ENCODE assay signal across 20 mouse cellular contexts in genomic region chr1:37729353-37729752, GRCm38 (mm10). TPM values are rescaled to one million over a fixed set of nuclear protein-coding genes. Genes with fewer than 3 reads are reported as not detected.
DNase-seq lines count a peak whose midpoint lies in the region; TF ChIP-seq lines count a peak whose summit lies in the region.
"Had no signal": no experiment of that assay in that cellular context is flagged by ENCODE, and none has a peak within 500 bp of the region (broad histone marks: within the 10 kb centered on the region; RNA-seq: fewer than 3 reads in every experiment).

No protein-coding gene starts in this region.

- peaks cover 17% of the 10 kb centered on the region for H3K4me1 ChIP-seq in olfactory bulb, adult 2 months (ENCODE audit: control insufficient read depth, insufficient read depth, low read length)
- H3K4me1 ChIP-seq: embryonic facial prominence, embryonic 12.5 days; forebrain, embryonic 13.5 days; forebrain, embryonic 15.5 days had no signal

- no peak for TF ChIP-seq CTCF in olfactory bulb, adult 2 months (IDR thresholded peaks at IDR 0.05; ENCODE audit: insufficient read depth, low read depth, low read length)

- peak; percentile 42 for DNase-seq in heart, adult 11 months
- no peak for DNase-seq in heart, adult 18-20 months
- DNase-seq in brain, adult 2 months (ENCODE audit: low read depth, low spot score) = peak; percentile 53
- no peak for DNase-seq in cerebellum, postnatal 14 days
- DNase-seq: adrenal gland, adult 2 months; adrenal gland, postnatal 10 days; adrenal gland, postnatal 25 days; cerebellum, adult 11 months; cerebellum, adult 18-20 months; cerebellum, adult 8-10 months; cerebellum, adult 9-11 months; cerebellum, postnatal 25 days; forebrain, postnatal 0 days had no signal

- WGBS in olfactory bulb, adult 2 months = 78% methylated on average over 8 of the region's 8 CpGs

- H3K4me3 ChIP-seq in olfactory bulb, adult 2 months (ENCODE audit: insufficient read depth, low read depth, low read length) = no peak overlapping the region
- H3K4me3 ChIP-seq: embryonic facial prominence, embryonic 10.5 days; embryonic facial prominence, embryonic 12.5 days; forebrain, embryonic 13.5 days; forebrain, embryonic 15.5 days had no signal

- no peak for TF ChIP-seq POLR2A in olfactory bulb, adult 2 months (IDR thresholded peaks at IDR 0.05; ENCODE audit: insufficient read depth, low read depth, low read length)

- H3K27ac ChIP-seq in olfactory bulb, adult 2 months (ENCODE audit: insufficient read depth, low read depth, low read length) = 0 out of 2 replicates have a peak overlapping the region, but pooled peaks have one; percentile 4
- H3K27ac ChIP-seq: embryonic facial prominence, embryonic 10.5 days; embryonic facial prominence, embryonic 12.5 days; forebrain, embryonic 13.5 days; forebrain, embryonic 15.5 days had no signal

RNA-seq across cellular contexts. Expression of gene 2010300C02Rik, which starts 9.5 kb away (rescaled TPM):
- 1 to 10 TPM; 1.0 to 1.4 TPM for total RNA-seq in heart, adult 18-20 months (2021)
- polyA plus RNA-seq in olfactory bulb, adult 2 months (2012; ENCODE audit: insufficient read depth, insufficient read length, low replicate concordance, missing spikeins) = not detected in 2 replicates
- total RNA-seq: MEL had no signal
- polyA plus RNA-seq: C2C12 had no signal

Comparison
In these comparisons a context has a peak if more than half of its experiments do, and no peak if none do; other contexts are left out.
1. DNase-seq: peak in heart, adult 11 months (single experiment) and brain, adult 2 months (single experiment); none in heart, adult 18-20 months (0 of 2) and cerebellum, postnatal 14 days (0 of 2).